Comparison of ENCODE assay signal across 14 mouse cellular contexts in the genomic region with DNA sequence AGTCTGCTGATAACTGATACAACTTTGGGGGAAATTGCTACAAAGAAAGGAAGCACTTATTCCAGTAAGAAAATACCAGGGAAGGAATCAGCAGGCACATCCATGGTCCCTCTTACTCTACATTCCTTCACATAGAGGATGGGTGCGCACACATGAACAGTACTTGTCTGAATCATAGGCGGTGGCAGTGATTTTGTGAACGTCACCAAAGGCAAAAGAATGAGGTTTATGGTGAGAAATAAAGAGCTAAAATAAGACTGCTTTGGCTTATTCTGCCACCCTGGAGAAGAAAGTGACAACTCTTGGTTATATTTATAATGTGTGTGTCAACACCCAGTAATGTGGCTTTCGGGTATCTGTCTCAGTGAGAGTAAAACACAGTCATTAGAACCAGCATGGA. TPM values are rescaled to one million over a fixed set of nuclear protein-coding genes. Genes with fewer than 3 reads are reported as not detected.
"Had no signal": no experiment of that assay in that cellular context is flagged by ENCODE, and none has a peak within 500 bp of the region (broad histone marks: within the 10 kb centered on the region; RNA-seq: fewer than 3 reads in every experiment).

No protein-coding gene starts in this region.

- ATAC-seq: liver, postnatal 0 days; midbrain, embryonic 16.5 days had no signal

- DNase-seq: liver, postnatal 0 days; lung, adult 2 months; lung, postnatal 10 days; lung, postnatal 4 days; midbrain, embryonic 14.5 days; retina, postnatal 1 day; right cerebral cortex, postnatal 14 days; right cerebral cortex, postnatal 4 days; spleen, adult 18-20 months; thymus, adult 18-20 months; thymus, postnatal 14 days; thymus, postnatal 36 days had no signal

RNA-seq across cellular contexts. Expression of a gene that starts 59.9 kb away (rescaled TPM):
- total RNA-seq: megakaryocyte-erythroid progenitor cell, adult 5-6 weeks had no signal
